Mouse (Mus musculus): ENCODE measurements around the gene Zfp385b.

GRCm38 (mm10) chr2:77436241-77436759 lies 383.1 kb downstream of the Zfp385b start:
- TF ChIP-seq POLR2A (IDR thresholded peaks at IDR 0.05; ENCODE audit: insufficient read depth, low read depth, low read length) (no peak), CTCF (IDR thresholded peaks at IDR 0.05) (no peak)
